Mouse (Mus musculus) spleen, adult 2 months (tissue): ENCODE measurements around the gene Lcn2. TPM values are rescaled to one million over a fixed set of nuclear protein-coding genes. Genes with fewer than 3 reads are reported as not detected.

Experiments used
- DNase-seq, 2 experiments: peaks; one replicate each; pipeline versions ENCODE4 v3.0.0 to v3.0.0-alpha.2; 2012 to 2021; ENCODE audit warnings: low spot score in 2 of 2, low read depth in 1 of 2
- H3K27ac ChIP-seq: fragments of 200-500 bp; 2 replicates; pipeline ENCODE4 v1.5.1; 2012; ENCODE audit warnings: low read length, inconsistent platforms; ENCODE audit not compliant: insufficient read depth
- H3K27me3 ChIP-seq: fragments of 200-500 bp; 2 replicates; pipeline ENCODE4 v1.6.1; 2012; ENCODE audit warnings: mild to moderate bottlenecking, moderate library complexity, low read length, inconsistent platforms; ENCODE audit not compliant: control insufficient read depth, insufficient read depth
- H3K36me3 ChIP-seq: fragments of 200-500 bp; 2 replicates; pipeline ENCODE4 v1.6.1; 2012; ENCODE audit warnings: mild to moderate bottlenecking, low read length, inconsistent platforms; ENCODE audit not compliant: control insufficient read depth, insufficient read depth
- H3K4me1 ChIP-seq: fragments of 200-500 bp; 2 replicates; pipeline ENCODE4 v1.6.1; 2011; ENCODE audit warnings: inconsistent platforms; ENCODE audit not compliant: control insufficient read depth, insufficient read depth, insufficient read length
- H3K4me3 ChIP-seq: fragments of 200-500 bp; 2 replicates; pipeline ENCODE4 v1.5.1; 2011; ENCODE audit warnings: mild to moderate bottlenecking, inconsistent platforms; ENCODE audit not compliant: insufficient read depth, insufficient read length; ENCODE audit errors: extremely low read depth
- CTCF ChIP-seq: fragments of 200-500 bp; IDR thresholded peaks from 2 replicates; pipeline ENCODE4 v1.5.1; 2011; ENCODE audit warnings: mild to moderate bottlenecking, inconsistent platforms; ENCODE audit not compliant: insufficient read depth, insufficient read length, insufficient replicate concordance; ENCODE audit errors: extremely low read depth
- POLR2A ChIP-seq: fragments of 200-500 bp; IDR thresholded peaks from 2 replicates; pipeline ENCODE4 v1.6.1; 2011; ENCODE audit warnings: low read depth, low read length, inconsistent platforms
- WGBS: fragments of 180-500 bp; shearing (Covaris S2); methylation state at CpG from one replicate; pipeline ENCODE4 v1.1.7; 2018; 5-methylcytosine and 5-hydroxymethylcytosine counted together
- polyA plus RNA-seq: library from polyadenylated mRNA; depleted of rRNA; stranded (reverse); fragments of >200 nt; gene quantifications from 2 replicates; pipeline ENCODE4 v1.2.3, GENCODE M21; 2012

The Lcn2 gene
- polyA plus RNA-seq, 1 experiment: 52.9 TPM

- Histone ChIP-seq H3K27me3 (peaks cover 10% of the 10 kb centered on the region), H3K4me1 (peaks cover 5% of the 10 kb centered on the region; the same call in 1 of the 2 replicates), H3K27ac (no peak within 1 kb of the TSS), H3K4me3 (peak within 1 kb of the TSS; percentile 58; the same call in 1 of the 2 replicates), H3K36me3 (no peaks in the 10 kb centered on the region)
- 2% methylated on average over 28 of the region's 52 CpGs for WGBS
- no peak for DNase-seq
- TF ChIP-seq CTCF (no peak), POLR2A (no peak)
Observed at GRCm38 (mm10) chr2:32352151-32353006, 35.7 kb downstream of the Lcn2 start, which contains the start of gene Ciz1. Gene Ciz1, plus strand, starts transcription at chr2:32352327.

DNA sequence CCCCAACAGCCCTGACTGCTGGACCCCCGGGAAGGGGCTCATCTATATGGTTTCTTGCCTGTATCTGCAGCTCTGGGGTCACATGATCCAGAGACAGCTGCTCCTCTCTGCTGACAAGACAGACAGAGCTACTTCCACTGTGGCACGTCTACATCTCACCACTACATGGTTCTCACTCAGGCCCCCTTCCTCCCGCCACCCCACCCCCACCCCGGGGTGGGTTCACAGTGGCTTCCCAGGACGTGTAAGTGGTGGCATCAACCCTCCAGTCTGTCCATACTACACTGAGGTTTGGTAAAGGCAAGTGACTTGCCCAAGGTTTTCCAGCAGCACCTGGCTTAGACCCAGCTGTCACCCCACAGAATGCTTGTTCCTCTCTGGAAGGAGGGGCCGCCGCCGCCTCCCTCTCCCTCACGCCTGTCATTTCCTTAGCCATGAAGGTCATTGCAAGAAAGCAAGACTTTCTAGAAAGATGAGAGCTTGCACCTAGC is 36.5 kb downstream of the Lcn2 start:
- Histone ChIP-seq H3K4me3 (no peak overlapping the region), H3K4me1 (peaks cover 5% of the 10 kb centered on the region; the same call in 1 of the 2 replicates), H3K27ac (no peak overlapping the region), H3K27me3 (peaks cover 10% of the 10 kb centered on the region), H3K36me3 (no peaks in the 10 kb centered on the region)
- TF ChIP-seq POLR2A (no peak), CTCF (no peak)
- no peak for DNase-seq
- 25% methylated on average over 9 of the region's 9 CpGs for WGBS

DNA sequence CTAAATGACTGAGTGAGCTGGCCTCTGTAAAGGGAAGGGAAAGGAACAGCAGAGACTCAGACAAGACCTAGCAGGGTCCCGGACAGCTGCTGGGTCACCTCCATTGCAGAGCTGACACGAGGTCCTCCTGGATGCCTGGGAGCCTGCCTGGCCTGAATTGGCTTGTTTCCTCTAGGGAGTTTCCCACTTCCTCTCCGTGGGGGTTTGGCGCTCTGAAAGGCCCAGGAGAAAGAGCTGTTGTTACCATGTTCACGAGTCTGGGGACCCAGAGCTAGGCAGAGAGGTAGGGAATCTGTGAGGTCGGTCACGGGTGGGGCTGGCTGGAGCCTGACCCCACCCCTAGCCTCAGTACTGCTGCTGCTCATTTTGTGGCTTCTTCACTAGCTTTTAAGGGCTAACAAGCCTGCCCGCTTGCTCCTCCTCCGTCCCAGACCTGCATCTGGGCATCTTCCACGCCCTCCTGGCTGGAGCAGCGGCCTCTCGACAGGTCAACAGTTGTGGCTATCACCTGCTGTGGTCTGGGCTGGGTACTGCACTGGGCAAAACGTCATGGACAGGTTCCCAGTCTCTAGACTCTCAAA is 37.5 kb downstream of the Lcn2 start:
- H3K27me3 ChIP-seq: peaks cover 10% of the 10 kb centered on the region
- no peak for TF ChIP-seq POLR2A
- H3K4me1 ChIP-seq: peaks cover 5% of the 10 kb centered on the region; the same call in 1 of the 2 replicates
- 54% methylated on average over 13 of the region's 13 CpGs for WGBS
- no peak for DNase-seq
- H3K36me3 ChIP-seq: no peaks in the 10 kb centered on the region
- H3K4me3 ChIP-seq: no peak overlapping the region
- H3K27ac ChIP-seq: no peak overlapping the region

- no peak for DNase-seq
- H3K27ac ChIP-seq: no peak overlapping the region
- no peaks in the 10 kb centered on the region for H3K36me3 ChIP-seq
- H3K27me3 ChIP-seq: peaks cover 10% of the 10 kb centered on the region
- WGBS: 76% methylated on average over 8 of the region's 8 CpGs
- H3K4me3 ChIP-seq: no peak overlapping the region
- TF ChIP-seq POLR2A (no peak), CTCF (no peak)
- H3K4me1 ChIP-seq: peaks cover 5% of the 10 kb centered on the region; the same call in 1 of the 2 replicates
Observed at GRCm38 (mm10) chr2:32349625-32350255, 38.3 kb downstream of the Lcn2 start.

DNA sequence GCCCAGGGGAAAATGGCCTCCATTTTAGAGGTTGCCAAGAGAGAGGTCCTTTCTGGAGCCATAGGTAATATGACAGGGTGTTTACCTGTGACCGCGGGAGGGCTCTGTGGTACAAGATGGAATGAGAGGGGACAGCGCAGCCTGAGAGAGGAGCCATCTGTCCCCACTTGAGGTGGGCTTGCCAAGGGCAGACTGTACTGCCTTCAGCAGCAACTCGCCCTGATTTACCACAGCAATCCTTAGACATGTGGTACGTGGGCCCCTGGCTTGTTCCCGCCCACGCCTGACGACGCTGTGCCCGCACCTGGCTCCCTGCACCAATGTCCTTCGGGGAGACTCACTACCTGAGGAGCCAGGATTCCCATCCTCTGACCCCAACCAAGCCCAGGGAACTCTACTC is 39.7 kb downstream of the Lcn2 start:
- peaks cover 10% of the 10 kb centered on the region for H3K27me3 ChIP-seq
- TF ChIP-seq CTCF (no peak), POLR2A (no peak)
- 82% methylated on average over 11 of the region's 11 CpGs for WGBS

DNA sequence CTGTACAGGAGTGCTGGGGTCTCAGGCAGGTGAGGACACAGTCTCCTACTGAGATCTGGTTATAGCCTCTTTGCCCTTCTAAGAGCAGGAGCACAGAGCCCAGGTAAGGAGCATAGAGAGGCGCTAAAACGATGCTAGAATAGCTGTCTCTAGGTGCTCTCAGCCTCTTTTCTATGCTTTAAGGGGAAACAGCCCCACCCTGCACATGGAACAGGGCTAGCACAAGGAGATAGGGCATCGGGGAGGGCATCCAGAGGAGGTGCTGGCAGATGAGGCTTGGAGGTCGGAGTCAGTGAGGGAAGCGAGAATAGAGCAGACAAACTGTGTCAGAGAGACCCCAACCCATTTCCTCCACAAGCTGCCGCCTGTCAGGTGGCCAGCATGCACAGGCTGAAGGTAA is 41.0 kb downstream of the Lcn2 start:
- no peak overlapping the region for H3K4me3 ChIP-seq
- H3K27ac ChIP-seq: no peak overlapping the region
- no peaks in the 10 kb centered on the region for H3K36me3 ChIP-seq
- no peak for DNase-seq
- 0 out of 2 replicates have a peak, but pooled peaks cover 1% of the 10 kb centered on the region for H3K27me3 ChIP-seq
- H3K4me1 ChIP-seq: no peaks in the 10 kb centered on the region
- 79% methylated on average over 6 of the region's 6 CpGs for WGBS
- no peak for TF ChIP-seq CTCF
- TF ChIP-seq POLR2A: no peak

More for the DNA sequence above, 39.7 kb downstream of the Lcn2 start:
- DNase-seq: no peak
- Histone ChIP-seq H3K4me3 (no peak overlapping the region), H3K36me3 (no peaks in the 10 kb centered on the region), H3K4me1 (peaks cover 5% of the 10 kb centered on the region; the same call in 1 of the 2 replicates), H3K27ac (no peak overlapping the region)
